Mouse (Mus musculus) limb, embryonic 12.5 days (tissue): Measurements from ENCODE around the gene Lif. TPM values are rescaled to one million over a fixed set of nuclear protein-coding genes. Genes with fewer than 3 reads are reported as not detected.

Experiments used
- ATAC-seq: fragments of 200-750 bp; cut with Nextera tagmentation; 2 replicates; pipeline ENCODE4 v1.8.0; 2017; ENCODE audit warnings: low read depth, moderate TSS enrichment; ENCODE audit not compliant: insufficient number of reproducible peaks, insufficient read depth, low FRiP score, low TSS enrichment
- H3K27ac ChIP-seq: fragments of 300-500 bp; sonication (generic); 2 replicates; pipeline ENCODE4 v1.5.1; 2016; ENCODE audit warnings: mild to moderate bottlenecking, moderate library complexity
- H3K27me3 ChIP-seq: fragments of 300-500 bp; sonication (generic); 2 replicates; pipeline ENCODE4 v1.6.1; 2016; ENCODE audit warnings: mild to moderate bottlenecking, moderate library complexity
- H3K36me3 ChIP-seq: fragments of 300-500 bp; sonication (generic); 2 replicates; pipeline ENCODE4 v1.6.1; 2016; ENCODE audit warnings: mild to moderate bottlenecking, moderate library complexity
- H3K4me1 ChIP-seq: fragments of 300-500 bp; sonication (generic); replicated peaks from 2 replicates; pipeline ENCODE4 v1.6.1; 2016
- H3K4me2 ChIP-seq: fragments of 300-500 bp; sonication (generic); 2 replicates; pipeline ENCODE4 v1.6.1; 2016; ENCODE audit warnings: mild to moderate bottlenecking, moderate library complexity
- H3K4me3 ChIP-seq: fragments of 300-500 bp; sonication (generic); replicated peaks from 2 replicates; pipeline ENCODE4 v1.5.1; 2016; ENCODE audit warnings: mild to moderate bottlenecking
- H3K9ac ChIP-seq: fragments of 300-500 bp; sonication (generic); replicated peaks from 2 replicates; pipeline ENCODE4 v1.6.1; 2016; ENCODE audit warnings: mild to moderate bottlenecking, moderate library complexity
- H3K9me3 ChIP-seq: fragments of 300-500 bp; sonication (generic); 2 replicates; pipeline ENCODE4 v1.6.1; 2016; ENCODE audit warnings: mild to moderate bottlenecking, moderate library complexity
- WGBS: fragments of 180-500 bp; shearing (Covaris S2); methylation state at CpG from one replicate; pipeline ENCODE4 v1.1.7; 2016; 5-methylcytosine and 5-hydroxymethylcytosine counted together
- polyA plus RNA-seq: library from polyadenylated mRNA; unstranded; fragments of >200 nt; fragmentation: Nextera tagmentation; extraction: Ambion mirVana; gene quantifications from 2 replicates; pipeline ENCODE4 v1.2.1, GENCODE M21; 2016

Gene Lif
- polyA plus RNA-seq, 1 experiment from 2014 or later, result 0.05 TPM

DNA sequence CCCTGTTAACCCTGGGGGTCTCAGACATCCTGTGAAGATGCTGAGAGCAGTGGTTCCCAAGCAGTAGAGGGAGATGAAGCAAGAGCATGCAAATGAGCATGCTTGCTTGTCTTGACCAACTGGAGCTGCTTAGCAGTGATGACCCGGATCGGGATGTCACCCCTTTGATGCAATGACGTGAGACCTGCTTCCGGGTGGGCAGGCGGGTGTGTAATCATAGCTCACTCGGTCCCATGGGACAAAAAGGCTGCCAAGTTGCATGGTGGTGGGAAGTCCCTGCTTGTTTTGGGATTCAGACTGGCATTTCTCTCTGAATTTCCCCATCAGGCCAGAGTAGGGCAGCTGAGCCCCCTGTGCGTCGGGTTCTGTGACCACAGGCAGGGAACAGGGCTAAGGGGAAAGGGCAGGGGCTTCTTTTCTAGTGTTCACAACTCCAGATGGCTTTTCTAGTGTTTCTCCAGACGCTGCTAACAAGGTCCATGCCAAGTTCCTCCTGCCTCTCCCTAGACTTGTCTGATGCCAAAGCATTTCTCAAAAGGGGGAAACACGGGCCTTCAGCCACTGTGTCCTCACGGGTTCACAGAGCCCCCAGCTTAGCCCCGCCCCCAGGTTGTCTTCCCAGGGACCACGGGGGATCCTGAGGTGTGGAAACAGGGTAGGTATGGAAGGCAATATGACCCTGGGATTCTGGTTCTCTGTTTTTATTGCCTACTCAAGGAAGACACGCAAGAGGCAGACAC, 42.5 kb downstream of the Lif start:
- no peak for ATAC-seq
- no peak overlapping the region for H3K9ac ChIP-seq
- 0 out of 2 replicates have a peak, but pooled peaks cover 1% of the 10 kb centered on the region for H3K27me3 ChIP-seq
- WGBS, result 68% methylated on average over 14 of the region's 14 CpGs
- H3K4me1 ChIP-seq, result peaks cover 32% of the 10 kb centered on the region
- no peaks in the 10 kb centered on the region for H3K9me3 ChIP-seq
- no peaks in the 10 kb centered on the region for H3K36me3 ChIP-seq
- no peak overlapping the region for H3K4me3 ChIP-seq
- H3K4me2 ChIP-seq, result no peak overlapping the region
- no peak overlapping the region for H3K27ac ChIP-seq

DNA sequence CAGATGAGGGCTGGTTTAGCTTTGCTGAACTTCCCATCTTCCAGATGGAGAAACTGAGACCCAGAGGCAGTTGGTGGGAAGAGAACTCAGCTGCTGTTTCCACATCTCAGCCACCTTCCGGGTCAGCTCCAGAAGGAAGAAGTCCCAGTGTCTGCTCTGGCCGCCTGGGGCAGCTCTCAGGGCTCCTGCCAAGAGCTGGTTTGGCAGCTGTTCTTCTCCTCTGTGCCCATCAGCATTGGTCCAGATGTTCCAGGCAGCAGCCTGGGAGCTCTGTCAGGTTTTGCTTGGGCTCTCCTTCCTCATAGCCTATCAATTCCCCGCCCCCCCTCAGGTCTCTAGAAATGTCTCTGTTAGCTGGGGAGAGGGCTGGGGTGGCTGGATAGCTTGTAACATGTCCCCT, 43.3 kb downstream of the Lif start:
- H3K4me1 ChIP-seq, result peaks cover 27% of the 10 kb centered on the region
- H3K9me3 ChIP-seq, result no peaks in the 10 kb centered on the region
- H3K4me3 ChIP-seq, result no peak overlapping the region
- H3K27me3 ChIP-seq, result no peaks in the 10 kb centered on the region
- H3K4me2 ChIP-seq, result no peak overlapping the region
- H3K27ac ChIP-seq, result no peak overlapping the region
- WGBS, result 78% methylated on average over 3 of the region's 3 CpGs
- no peak overlapping the region for H3K9ac ChIP-seq
- H3K36me3 ChIP-seq, result no peaks in the 10 kb centered on the region
- no peak for ATAC-seq

DNA sequence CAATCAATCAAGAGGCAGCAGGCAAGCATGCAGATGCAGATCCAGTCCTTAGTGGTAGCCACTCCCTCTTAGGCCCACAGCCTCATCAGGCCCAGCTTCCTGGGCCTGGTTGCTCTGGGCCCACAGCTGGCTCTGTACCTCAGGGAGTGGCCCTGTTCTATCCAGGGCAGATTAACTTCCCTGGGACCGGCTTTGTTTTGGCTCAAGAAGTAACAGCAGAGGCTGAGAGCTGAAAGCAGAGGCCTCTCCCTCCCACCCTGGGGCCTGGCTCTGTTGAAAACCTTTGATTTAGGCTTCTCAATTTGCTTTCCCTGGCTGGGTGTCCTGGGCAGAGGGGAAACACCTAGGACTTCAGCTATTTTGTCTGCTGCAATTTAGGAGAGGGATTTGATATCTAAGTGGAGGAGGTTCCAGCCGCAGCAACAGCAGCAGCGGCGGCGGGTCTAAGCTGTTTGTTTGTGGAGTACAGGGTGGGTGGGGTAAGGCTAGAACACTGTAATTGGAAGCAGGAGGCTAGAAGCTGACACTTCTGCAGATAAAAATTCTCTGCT, 45.1 kb downstream of the Lif start:
- H3K27ac ChIP-seq, result peak overlapping the region; percentile 62; the same call in 1 of the 2 replicates
- no peak overlapping the region; the same call in 1 of the 2 replicates for H3K9ac ChIP-seq
- H3K4me2 ChIP-seq, result no peak overlapping the region
- WGBS, result 11% methylated on average over 5 of the region's 5 CpGs
- peaks cover 27% of the 10 kb centered on the region for H3K4me1 ChIP-seq
- no peaks in the 10 kb centered on the region for H3K27me3 ChIP-seq
- H3K9me3 ChIP-seq, result no peaks in the 10 kb centered on the region
- H3K36me3 ChIP-seq, result no peaks in the 10 kb centered on the region
- ATAC-seq, result no peak
- no peak overlapping the region for H3K4me3 ChIP-seq

DNA sequence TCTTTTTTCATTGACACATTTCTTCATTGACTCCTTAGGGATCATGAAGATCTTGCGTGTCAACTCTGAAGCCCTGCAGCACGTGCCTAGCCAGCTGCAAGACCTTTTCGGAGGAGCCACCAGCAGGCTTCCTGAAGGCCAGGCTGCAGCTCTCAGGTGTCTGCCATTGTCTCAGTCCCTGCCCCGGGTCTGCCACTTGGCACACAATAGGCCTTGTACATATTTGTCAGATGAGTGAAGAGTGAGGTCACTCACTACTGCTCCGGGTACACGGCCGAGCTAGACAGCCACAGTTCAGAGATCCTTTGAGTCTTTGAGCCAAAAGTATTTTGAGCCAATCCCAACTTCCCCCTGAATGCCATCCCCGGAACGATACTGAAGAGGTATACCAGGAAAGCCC, 45.7 kb downstream of the Lif start:
- no peak for ATAC-seq
- Histone ChIP-seq H3K27ac (no peak overlapping the region), H3K36me3 (no peaks in the 10 kb centered on the region), H3K4me2 (no peak overlapping the region), H3K4me3 (no peak overlapping the region), H3K4me1 (peaks cover 30% of the 10 kb centered on the region), H3K9me3 (no peaks in the 10 kb centered on the region), H3K9ac (no peak overlapping the region), H3K27me3 (no peaks in the 10 kb centered on the region)
- WGBS, result 71% methylated on average over 9 of the region's 9 CpGs

DNA sequence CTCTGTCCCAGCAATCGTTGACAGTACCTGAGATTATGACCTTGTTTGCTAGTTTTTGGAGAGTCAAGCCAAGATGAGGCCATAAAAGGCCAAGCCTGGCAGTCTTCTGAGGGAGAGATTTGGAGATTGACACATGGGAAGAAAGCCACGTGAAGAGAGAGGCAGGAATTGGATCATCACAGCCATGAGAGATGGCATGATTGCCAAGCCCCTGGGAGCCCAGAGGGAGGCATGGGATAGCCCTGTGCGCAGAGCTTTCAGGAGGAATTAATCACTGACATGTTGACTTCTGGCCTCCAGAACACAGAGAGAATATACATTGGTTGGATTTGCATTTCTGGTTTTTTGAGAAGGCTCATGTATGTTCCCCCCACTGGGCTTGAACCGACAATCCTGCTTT, 46.8 kb downstream of the Lif start:
- no peaks in the 10 kb centered on the region for H3K9me3 ChIP-seq
- no peak overlapping the region for H3K4me2 ChIP-seq
- H3K4me1 ChIP-seq, result peaks cover 34% of the 10 kb centered on the region
- no peaks in the 10 kb centered on the region for H3K36me3 ChIP-seq
- ATAC-seq, result no peak
- WGBS, result 75% methylated on average over 4 of the region's 4 CpGs
- H3K27me3 ChIP-seq, result no peaks in the 10 kb centered on the region
- no peak overlapping the region for H3K9ac ChIP-seq
- no peak overlapping the region for H3K4me3 ChIP-seq
- no peak overlapping the region for H3K27ac ChIP-seq

DNA sequence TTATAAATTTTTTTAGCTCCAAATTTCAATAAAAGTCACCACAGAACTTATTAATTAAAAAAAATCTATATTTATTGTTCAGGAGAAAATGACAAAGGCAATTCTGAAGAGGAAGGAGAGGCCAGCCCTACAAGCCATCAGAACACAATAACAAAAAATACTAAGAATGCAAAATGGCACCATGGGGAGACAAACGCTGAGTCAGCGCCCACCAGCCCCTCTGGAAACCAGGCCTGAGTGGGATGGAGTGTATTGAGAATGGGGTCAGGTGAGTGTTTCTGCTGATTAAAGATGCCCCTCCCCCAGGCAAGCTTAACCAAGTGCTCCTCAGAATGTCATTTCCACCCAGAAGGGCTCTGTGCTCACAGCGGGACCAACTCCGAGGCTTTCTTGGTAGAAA, 47.7 kb downstream of the Lif start:
- H3K4me3 ChIP-seq, result no peak overlapping the region
- no peak for ATAC-seq
- H3K4me2 ChIP-seq, result no peak overlapping the region
- no peaks in the 10 kb centered on the region for H3K9me3 ChIP-seq
- H3K27me3 ChIP-seq, result no peaks in the 10 kb centered on the region
- H3K36me3 ChIP-seq, result no peaks in the 10 kb centered on the region
- peaks cover 33% of the 10 kb centered on the region for H3K4me1 ChIP-seq
- no peak overlapping the region for H3K9ac ChIP-seq
- no peak overlapping the region for H3K27ac ChIP-seq
- WGBS, result 86% methylated on average over 4 of the region's 4 CpGs

DNA sequence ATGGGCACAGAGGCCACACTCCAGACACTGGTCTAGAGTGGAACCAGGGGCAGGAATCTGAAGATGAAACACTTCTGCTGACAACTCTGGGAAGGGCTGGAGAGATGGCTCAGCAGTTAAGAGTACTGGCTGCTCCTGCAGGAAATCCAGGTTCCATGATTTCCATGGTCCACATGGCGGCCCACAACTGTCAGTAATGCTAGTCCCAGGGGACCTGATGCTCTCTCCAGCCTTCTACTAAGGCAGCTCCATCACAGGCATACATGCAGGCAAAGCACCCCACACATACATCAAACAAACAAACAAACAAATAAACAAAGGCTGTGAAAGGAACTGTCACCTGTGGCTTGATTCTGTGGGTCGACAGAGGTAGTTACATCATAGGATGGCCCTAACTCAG, 48.7 kb downstream of the Lif start:
- no peak overlapping the region for H3K9ac ChIP-seq
- no peak overlapping the region for H3K4me2 ChIP-seq
- no peak for ATAC-seq
- no peaks in the 10 kb centered on the region for H3K27me3 ChIP-seq
- 66% methylated on average over 2 of the region's 2 CpGs for WGBS
- no peaks in the 10 kb centered on the region for H3K36me3 ChIP-seq
- H3K9me3 ChIP-seq, result no peaks in the 10 kb centered on the region
- no peak overlapping the region for H3K4me3 ChIP-seq
- H3K4me1 ChIP-seq, result peaks cover 34% of the 10 kb centered on the region
- H3K27ac ChIP-seq, result no peak overlapping the region

DNA sequence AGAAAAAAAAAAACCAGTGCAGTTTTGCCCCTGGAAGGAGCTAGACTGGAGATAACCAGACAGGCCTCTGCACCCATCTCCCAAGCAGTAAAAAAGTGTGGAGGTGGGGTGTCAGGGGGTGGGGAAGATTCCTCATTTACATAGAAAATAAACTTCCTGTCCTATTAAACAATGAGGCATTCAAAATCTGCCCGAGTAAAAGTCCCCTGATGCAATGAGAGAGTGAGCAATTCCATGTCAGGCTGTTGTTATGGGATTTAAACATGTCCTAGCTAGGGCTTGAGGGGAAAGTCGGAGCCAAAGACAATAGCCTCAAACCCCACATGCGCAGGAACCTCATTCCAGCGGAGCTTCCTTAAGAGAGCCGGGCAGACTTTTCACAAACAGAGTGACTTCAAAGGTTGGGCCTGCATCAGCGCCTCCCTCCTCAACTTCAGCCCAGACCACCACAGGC, 50.7 kb downstream of the Lif start:
- peaks cover 24% of the 10 kb centered on the region for H3K4me1 ChIP-seq
- peak overlapping the region; percentile 17; the same call in 1 of the 2 replicates for H3K4me3 ChIP-seq
- no peak overlapping the region for H3K9ac ChIP-seq
- no peaks in the 10 kb centered on the region for H3K27me3 ChIP-seq
- ATAC-seq, result peak; percentile 52
- H3K9me3 ChIP-seq, result no peaks in the 10 kb centered on the region
- peak overlapping the region; percentile 51 for H3K4me2 ChIP-seq
- no peaks in the 10 kb centered on the region for H3K36me3 ChIP-seq
- WGBS, result 8% methylated on average over 6 of the region's 6 CpGs
- H3K27ac ChIP-seq, result peak overlapping the region; percentile 91

DNA sequence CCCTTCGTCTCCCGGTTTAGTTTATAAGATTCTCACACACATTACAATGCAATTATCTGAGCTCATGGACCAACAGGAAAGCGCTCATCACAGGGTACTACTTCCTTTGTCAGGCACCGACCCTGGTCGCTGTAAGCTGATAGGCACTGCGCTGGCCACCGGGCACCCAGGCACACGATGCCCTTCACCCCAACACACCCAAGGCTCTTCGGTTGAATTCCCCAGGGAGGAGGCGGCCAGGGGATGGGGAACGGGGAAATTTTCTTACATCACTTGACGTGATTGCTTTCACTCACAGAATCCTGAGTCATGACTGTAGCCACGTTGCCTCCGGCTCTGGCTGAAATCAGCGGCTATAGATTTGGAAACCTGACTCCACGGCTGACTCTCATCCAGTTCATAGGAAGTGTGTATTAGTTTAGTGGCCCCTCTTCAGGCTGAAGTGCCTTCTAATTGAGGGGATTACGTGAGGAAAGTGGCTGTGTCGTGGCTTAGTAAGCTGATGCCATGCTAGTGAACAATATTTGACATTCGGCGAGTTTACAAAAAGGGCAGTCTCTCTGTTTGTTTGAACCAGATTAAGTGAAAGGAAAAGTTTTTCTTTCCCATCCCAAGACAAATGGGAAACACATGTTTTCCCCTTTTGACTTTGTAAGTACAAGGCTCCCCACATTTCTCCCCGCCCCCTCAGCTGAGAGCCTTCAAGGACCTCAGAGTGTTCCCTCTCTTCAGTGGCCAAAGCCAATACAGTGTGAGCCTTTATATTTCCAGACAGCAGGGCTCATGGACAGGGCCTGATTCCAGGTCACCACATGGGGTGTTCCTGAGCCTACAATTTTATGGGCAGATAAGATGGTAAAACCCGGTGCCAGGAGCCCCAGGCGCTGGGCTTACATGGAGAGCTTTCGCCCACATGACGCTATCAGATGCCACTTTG, 51.4 kb downstream of the Lif start:
- H3K9ac ChIP-seq, result peak overlapping the region; percentile 40; the same call in 1 of the 2 replicates
- ATAC-seq, result peak; percentile 79

DNA sequence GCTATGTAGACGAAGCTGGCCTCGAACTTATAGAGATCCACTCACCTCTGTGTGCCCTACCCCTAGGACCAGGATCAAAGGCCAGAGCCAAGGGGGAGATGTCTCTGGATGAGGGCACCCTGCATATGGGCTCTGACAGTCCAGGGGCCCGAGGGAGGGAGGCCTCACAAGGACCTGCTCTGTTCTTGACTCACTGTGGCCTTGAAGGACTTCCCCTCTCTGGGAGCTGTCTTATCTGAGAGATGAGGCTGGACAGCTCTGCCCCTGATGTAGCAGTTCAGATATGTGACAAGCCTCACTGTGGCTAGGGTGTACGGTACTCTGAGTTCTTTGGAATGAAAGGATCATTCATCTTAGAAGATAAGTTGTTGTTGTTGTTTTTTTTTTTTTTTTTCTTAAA, 52.3 kb downstream of the Lif start:
- 0 out of 2 replicates have a peak overlapping the region, but pooled peaks have one; percentile 91 for H3K27ac ChIP-seq
- H3K27me3 ChIP-seq, result no peaks in the 10 kb centered on the region
- WGBS, result 83% methylated on average over 4 of the region's 4 CpGs

More for the DNA sequence above, 51.4 kb downstream of the Lif start:
- Histone ChIP-seq H3K27ac (peak overlapping the region; percentile 91), H3K27me3 (no peaks in the 10 kb centered on the region), H3K36me3 (no peaks in the 10 kb centered on the region), H3K4me3 (peak overlapping the region; percentile 17), H3K9me3 (no peaks in the 10 kb centered on the region), H3K4me1 (peaks cover 23% of the 10 kb centered on the region), H3K4me2 (peak overlapping the region; percentile 51)
- 17% methylated on average over 25 of the region's 25 CpGs for WGBS

DNA sequence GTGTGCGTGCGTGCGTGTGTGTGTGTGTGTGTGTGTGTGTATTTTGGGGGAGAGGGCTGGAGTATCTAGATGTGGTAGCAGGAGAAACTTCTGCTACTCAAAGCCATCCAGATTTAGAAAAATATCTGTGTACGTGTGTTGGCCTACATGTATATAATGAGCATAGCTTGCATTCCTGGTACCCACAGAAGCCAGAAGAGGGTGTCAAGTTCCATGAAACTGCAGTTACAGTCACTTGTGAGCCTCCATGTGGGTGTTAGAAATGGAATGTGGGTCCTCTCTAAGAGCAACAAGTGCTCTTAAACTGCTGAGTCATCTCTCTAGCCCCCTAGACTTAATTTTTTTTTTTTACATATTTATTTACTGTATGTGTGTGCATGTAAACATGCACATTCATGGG, 53.0 kb downstream of the Lif start:
- Histone ChIP-seq H3K4me1 (peaks cover 23% of the 10 kb centered on the region), H3K27me3 (no peaks in the 10 kb centered on the region)
- ATAC-seq, result no peak

More for the DNA sequence above, 52.3 kb downstream of the Lif start:
- no peak for ATAC-seq
- Histone ChIP-seq H3K4me1 (peaks cover 23% of the 10 kb centered on the region), H3K36me3 (no peaks in the 10 kb centered on the region), H3K4me3 (no peak overlapping the region), H3K4me2 (no peak overlapping the region), H3K9me3 (no peaks in the 10 kb centered on the region), H3K9ac (no peak overlapping the region)

More for the DNA sequence above, 53.0 kb downstream of the Lif start:
- WGBS, result 92% methylated on average over 4 of the region's 4 CpGs
- H3K9me3 ChIP-seq, result no peaks in the 10 kb centered on the region
- H3K9ac ChIP-seq, result no peak overlapping the region
- H3K4me3 ChIP-seq, result no peak overlapping the region
- H3K36me3 ChIP-seq, result no peaks in the 10 kb centered on the region
- no peak overlapping the region for H3K27ac ChIP-seq
- no peak overlapping the region for H3K4me2 ChIP-seq
